Mouse (Mus musculus) kidney, adult 18-20 months (tissue): ENCODE results near the gene Trim38.

Source experiments
- DNase-seq: peaks from one replicate; pipeline ENCODE4 v3.0.0; 2021

The Trim38 gene

DNA sequence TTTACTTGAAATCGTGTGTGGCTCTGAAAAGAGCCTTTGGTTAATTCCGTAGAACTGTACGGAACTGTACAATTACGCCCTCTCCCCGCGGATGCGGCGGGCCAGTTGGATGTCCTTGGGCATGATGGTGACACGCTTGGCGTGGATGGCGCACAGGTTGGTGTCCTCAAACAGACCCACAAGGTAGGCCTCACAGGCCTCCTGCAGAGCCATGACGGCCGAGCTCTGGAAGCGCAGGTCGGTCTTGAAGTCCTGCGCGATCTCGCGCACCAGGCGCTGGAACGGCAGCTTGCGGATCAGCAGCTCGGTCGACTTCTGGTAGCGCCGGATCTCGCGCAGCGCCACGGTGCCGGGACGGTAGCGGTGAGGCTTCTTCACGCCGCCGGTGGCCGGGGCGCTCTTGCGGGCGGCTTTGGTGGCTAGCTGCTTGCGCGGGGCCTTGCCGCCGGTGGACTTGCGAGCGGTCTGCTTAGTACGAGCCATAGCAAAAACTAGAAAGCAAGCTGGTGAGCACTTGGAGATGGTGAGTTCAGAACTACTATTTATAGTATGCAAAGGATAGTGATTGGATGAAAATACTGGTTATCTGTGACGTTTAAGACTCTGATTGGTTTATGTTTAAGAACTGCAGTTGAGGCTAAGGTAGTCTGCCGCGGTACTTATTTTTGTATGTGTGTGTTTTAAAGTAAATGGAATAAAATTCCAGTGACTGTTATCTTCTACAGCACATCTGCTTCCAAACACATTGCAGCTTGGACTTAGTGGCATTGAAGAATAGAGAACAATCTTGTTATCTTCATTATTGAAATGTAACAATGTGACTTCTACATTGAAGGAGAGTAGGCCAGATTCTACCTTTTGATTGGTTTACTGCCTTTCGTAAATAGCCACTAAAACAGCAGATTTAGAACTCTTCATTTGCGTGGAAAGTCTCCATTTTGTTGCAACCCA, 7.6 kb upstream of the Trim38 start, which contains the start of gene Hist1h3a:
Gene Hist1h3a (minus strand): TSS at position 516 of the 951 bp plus-strand sequence.
- peak; percentile 51 for DNase-seq

DNA sequence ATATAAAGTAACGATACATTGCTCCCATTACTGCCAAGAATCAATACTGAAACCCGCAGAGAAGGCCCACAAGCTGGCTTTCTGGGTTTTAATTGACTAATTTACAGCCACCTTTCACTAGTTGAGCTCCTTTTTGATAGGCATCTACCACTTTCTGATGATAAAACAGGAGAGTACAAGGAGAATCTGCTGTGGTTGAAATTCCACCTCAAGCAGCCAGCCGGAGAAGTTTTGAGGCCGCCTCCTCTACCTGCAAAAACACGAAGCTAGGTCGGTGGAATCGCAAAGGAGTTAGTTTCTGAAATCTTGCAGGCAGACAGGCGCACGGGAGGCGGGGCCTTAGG, 6.5 kb upstream of the Trim38 start:
- no peak for DNase-seq

DNA sequence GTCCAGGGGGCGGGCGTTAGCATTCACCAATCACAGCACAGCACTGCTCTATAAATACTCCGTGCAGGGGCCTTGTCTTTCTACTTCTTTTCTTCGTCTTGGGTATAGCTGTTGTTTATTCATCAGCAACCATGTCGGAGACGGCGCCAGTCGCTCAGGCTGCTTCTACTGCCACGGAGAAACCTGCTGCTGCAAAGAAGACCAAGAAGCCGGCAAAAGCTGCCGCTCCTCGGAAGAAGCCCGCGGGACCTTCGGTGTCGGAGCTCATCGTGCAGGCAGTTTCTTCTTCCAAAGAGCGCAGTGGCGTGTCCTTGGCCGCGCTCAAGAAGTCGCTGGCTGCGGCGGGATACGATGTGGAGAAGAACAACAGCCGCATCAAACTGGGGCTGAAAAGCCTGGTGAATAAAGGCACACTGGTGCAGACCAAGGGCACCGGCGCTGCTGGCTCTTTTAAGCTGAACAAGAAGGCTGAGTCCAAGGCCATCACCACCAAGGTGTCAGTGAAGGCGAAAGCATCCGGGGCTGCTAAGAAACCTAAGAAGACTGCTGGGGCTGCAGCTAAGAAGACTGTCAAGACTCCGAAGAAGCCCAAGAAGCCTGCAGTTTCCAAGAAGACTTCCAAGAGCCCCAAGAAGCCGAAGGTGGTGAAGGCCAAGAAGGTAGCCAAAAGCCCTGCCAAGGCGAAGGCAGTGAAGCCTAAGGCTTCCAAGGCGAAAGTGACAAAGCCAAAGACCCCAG, 6.0 kb upstream of the Trim38 start, which contains the start of gene Hist1h1a:
Gene Hist1h1a (plus strand): TSS at position 81 of the 738 bp plus-strand sequence.
- peak; percentile 80 for DNase-seq

- DNase-seq: no peak
Measured at GRCm38 (mm10) chr13:23764324-23765171, 5.2 kb upstream of the Trim38 start.

GRCm38 (mm10) chr13:23765172-23765513, 4.6 kb upstream of the Trim38 start:
- no peak for DNase-seq

DNA sequence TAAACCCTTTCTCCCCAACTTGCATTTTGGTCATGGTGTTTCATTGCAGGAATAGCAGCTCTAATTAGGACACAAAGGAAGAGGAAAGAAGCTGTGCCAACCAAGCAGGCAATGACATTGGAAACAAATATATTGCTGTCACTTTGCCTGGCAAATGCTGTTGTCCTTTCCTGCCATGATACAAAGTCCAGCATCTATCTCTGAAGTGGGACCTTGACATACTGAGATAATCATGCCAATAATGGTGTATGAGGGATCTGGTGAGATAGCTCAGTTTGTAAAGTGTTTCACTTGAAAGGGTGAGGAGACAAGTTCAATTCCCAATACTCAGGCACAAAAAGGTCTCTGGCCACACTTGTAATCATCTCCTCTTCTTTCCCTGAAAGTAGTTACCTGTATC, 2.9 kb upstream of the Trim38 start:
- DNase-seq: no peak

DNA sequence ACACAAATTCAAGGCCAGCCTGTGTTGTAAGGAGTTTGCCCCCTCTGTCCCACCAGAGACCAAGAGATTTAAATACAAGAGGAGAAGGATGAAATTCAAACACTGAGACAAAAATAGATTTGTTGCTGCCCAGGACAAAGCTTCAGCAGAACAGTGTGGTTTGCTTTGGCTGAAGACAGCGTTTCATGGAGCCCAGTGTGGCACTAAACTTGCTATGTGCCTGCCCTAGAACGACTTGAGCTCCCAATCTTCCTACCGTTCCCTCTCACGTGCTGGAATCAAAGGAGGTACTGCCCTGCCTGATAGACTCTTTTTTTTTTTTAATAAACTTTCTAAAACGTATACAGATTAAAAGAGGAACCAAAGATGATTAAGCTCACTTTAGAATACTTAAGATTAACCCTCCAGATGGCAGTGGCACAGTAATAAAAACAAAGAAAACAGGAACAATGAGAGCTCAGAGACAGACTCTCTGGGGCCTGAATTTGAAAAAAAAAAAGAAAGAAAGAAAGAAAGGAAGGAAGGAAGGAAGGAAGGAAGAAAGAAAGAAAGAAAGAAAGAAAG, 797 bp upstream of the Trim38 start:
- no peak for DNase-seq

- no peak for DNase-seq
Measured at GRCm38 (mm10) chr13:23772561-23773313, 3.0 kb downstream of the Trim38 start.

DNA sequence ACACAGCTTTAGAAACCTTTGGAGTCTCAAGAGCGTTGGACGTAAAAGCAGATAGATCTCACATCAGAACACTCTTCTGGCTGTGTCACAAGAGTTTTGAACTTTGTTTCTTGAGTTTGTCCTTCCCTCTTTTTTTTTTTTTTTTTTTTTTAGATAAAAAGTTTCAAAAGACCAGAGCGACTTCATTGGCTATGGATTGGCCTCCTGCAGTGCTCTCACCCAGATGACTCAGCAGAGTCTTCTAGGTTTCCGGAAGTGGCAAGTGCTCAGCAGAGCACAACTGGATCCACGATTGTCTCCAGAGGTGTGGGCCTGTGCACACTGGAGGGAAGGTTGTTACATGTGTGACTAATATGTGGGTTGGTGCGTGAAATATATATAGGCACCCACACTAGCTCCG, 8.6 kb downstream of the Trim38 start:
- no peak for DNase-seq

DNA sequence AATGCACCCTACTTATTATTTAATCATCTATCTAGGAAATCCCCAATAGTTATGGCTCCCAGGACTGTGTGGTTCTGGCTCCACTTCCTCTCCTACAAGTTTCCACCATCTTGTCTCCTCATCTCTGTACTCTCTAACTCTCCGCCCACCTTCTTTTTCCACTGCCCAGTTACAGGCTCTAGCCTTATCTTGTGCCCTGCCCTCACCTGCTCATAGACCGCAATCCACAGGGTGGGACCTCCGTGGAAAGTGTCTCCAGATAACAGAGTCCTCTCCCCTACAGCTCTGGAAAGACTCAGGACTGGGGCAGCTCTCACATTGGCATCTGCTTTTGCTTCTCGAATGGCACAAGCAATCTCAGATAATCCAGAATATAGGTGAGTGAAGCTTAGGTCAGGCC, 9.3 kb downstream of the Trim38 start:
- no peak for DNase-seq

DNA sequence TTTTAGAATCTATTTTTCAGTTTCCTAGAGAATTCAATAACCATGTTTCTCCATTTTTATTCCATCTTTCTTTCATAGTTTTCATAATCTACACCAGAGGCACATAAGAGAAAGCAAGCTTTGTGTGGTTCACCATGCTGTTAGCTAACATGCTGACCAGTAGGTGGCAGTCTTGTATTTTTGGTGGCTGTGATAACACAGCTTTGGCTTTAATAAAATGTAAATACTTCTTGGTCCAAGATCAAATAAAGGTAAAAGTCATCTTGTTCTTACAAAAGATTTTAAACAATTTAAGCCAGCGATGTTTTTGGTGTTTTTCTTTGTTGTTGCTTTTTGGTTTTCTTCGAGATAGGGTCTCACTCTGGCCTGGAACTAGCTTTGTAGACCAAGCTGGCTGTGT, 22.8 kb downstream of the Trim38 start:
- peak; percentile 13 for DNase-seq

GRCm38 (mm10) chr13:23799405-23799804, 29.7 kb downstream of the Trim38 start:
- DNase-seq: no peak

GRCm38 (mm10) chr13:23804532-23804931, 34.8 kb downstream of the Trim38 start:
- DNase-seq: no peak

DNA sequence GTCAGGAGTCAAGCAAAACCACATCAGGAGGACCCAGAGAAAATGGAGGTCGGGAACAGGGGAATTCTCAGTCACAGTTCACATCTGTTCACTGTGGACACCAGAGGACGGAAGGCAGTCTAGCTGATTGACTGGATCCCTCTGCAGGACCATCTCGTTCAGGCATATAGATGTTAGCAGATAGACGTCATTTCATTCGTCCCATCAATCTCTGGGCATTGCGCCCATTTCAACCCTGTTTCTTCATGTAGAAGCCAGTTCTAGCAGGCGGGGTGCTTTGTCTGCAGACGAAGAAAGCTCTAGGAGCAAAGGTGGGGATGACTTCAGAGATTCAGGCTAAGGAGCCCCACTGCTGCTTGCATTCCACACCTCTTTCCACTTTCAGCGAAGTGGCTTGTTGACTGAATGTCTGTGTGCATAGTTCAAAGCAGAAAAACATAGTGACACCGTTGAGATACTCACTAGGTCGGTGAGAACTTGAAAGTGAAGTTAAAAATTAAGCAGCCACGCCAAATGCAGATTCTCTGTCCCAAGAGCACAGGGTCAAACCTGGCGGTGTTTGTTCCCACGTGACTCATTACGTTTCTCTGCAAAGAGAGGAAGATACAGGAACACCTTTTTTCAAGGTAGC, 36.8 kb downstream of the Trim38 start, which contains the start of gene Slc17a2:
Gene Slc17a2 (plus strand): TSS at position 572 of the 631 bp plus-strand sequence.
- DNase-seq: peak; percentile 30

GRCm38 (mm10) chr13:23816148-23816547, 46.4 kb downstream of the Trim38 start:
- no peak for DNase-seq

DNA sequence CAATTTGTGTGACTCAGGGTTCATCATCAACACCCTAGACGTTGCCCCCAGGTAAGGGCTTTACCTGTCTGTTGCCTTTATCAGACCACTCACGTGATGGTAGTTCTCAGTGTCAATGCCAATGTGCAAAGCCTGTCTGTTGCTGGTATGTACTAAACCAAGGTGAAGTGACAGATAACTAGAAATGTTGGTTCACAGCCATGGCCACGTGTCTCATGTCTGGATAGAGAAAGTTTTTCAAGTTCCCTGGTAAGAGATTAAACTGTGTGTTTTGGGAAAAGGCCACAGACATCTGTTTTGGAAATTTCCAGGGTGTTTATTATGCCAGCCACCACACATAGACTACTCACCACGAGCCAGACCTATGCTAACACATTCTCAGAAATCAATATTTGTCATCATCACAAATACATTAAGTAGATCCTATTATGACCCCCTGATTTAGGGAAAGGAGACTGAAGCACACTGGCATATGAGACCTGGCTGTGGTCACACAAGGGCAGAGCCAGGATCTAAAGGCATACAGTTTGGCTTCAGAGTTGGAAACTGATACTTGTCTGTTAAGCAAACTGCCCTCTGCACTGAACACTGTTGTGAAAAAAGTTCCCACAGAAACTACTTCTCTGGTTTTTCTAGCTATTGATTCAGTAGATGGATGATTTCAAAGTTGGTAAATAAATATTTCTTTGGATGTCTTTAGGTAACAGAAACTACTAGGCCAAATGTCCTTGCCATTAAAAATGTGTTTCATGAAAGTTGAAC, 50.6 kb downstream of the Trim38 start:
- DNase-seq: no peak

GRCm38 (mm10) chr13:23822213-23822612, 52.5 kb downstream of the Trim38 start:
- no peak for DNase-seq

- no peak for DNase-seq
Measured at GRCm38 (mm10) chr13:23826606-23827005, 56.9 kb downstream of the Trim38 start.

- DNase-seq: peak; percentile 40
Measured at GRCm38 (mm10) chr13:23833053-23833452, 63.3 kb downstream of the Trim38 start.

- DNase-seq: no peak
Measured at GRCm38 (mm10) chr13:23834836-23835235, 65.1 kb downstream of the Trim38 start.

GRCm38 (mm10) chr13:23836630-23837029, 66.9 kb downstream of the Trim38 start:
- DNase-seq: no peak
